Mouse (Mus musculus) bone marrow macrophage, adult 2 months (primary cell): ENCODE data around the gene Eef1a1. TPM values are rescaled to one million over a fixed set of nuclear protein-coding genes. Genes with fewer than 3 reads are reported as not detected.

Experiments
- H3K27ac ChIP-seq: 2 replicates; pipeline ENCODE4 v1.5.1; 2012; ENCODE audit warnings: low read depth, low read length; ENCODE audit not compliant: insufficient read depth
- H3K4me1 ChIP-seq: 2 replicates; pipeline ENCODE4 v1.6.1; 2012; ENCODE audit warnings: low read length; ENCODE audit not compliant: control insufficient read depth, insufficient read depth
- H3K4me3 ChIP-seq: 2 replicates; pipeline ENCODE4 v1.5.1; 2012; ENCODE audit warnings: mild to moderate bottlenecking, low read length, moderate library complexity; ENCODE audit not compliant: insufficient read depth
- CTCF ChIP-seq: IDR thresholded peaks from 2 replicates; pipeline ENCODE4 v1.5.1; 2012; ENCODE audit warnings: low read depth, mild to moderate bottlenecking, low read length, moderate library complexity
- POLR2A ChIP-seq: IDR thresholded peaks from 2 replicates; pipeline ENCODE4 v1.6.1; 2012; ENCODE audit warnings: mild to moderate bottlenecking, low read depth, low read length, borderline replicate concordance
- polyA plus RNA-seq: library from polyadenylated mRNA; stranded (reverse); fragments of >200 nt; gene quantifications from 2 replicates; pipeline ENCODE4 v1.2.4, GENCODE M21; 2012; ENCODE audit not compliant: missing spikeins, insufficient read depth, insufficient read length

The Eef1a1 gene
- 5,836 and 6,850 TPM in 2 replicates for polyA plus RNA-seq

- peak within 1 kb of the TSS; percentile 71 for H3K4me3 ChIP-seq
- H3K27ac ChIP-seq: peak within 1 kb of the TSS; percentile 74
- TF ChIP-seq POLR2A: no peak
- TF ChIP-seq CTCF: no peak
- H3K4me1 ChIP-seq: peaks cover 8% of the 10 kb centered on the region
Measured at GRCm38 (mm10) chr9:78488890-78489420, at the start of gene Eef1a1. TSS of gene Eef1a1 (minus strand) at chr9:78489151.

DNA sequence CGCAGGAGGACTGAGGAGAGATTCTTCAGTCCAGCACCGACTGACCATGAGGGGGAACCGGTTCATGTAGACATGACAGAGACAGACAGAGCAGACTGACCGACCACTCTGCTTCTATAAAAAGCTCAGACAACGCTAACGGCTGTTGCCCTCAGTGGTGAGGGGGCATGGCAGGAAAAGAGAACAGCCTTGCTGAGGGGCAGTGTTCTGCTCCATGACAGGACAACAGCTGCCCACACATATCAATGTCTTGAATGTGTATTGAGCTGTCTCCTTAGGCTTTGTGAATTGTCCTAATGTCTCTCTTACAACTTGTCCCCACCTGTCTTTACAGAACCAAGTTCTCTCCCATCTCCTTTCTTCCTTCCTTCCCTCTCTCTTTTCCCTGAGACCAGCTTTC lies 49.5 kb upstream of the Eef1a1 start:
- H3K4me3 ChIP-seq: no peak overlapping the region
- TF ChIP-seq CTCF (no peak), POLR2A (no peak)
- peaks cover 6% of the 10 kb centered on the region for H3K4me1 ChIP-seq
- no peak overlapping the region for H3K27ac ChIP-seq

- H3K4me3 ChIP-seq: no peak overlapping the region
- TF ChIP-seq POLR2A (no peak), CTCF (no peak)
Measured at GRCm38 (mm10) chr9:78537154-78537873, 48.4 kb upstream of the Eef1a1 start.

DNA sequence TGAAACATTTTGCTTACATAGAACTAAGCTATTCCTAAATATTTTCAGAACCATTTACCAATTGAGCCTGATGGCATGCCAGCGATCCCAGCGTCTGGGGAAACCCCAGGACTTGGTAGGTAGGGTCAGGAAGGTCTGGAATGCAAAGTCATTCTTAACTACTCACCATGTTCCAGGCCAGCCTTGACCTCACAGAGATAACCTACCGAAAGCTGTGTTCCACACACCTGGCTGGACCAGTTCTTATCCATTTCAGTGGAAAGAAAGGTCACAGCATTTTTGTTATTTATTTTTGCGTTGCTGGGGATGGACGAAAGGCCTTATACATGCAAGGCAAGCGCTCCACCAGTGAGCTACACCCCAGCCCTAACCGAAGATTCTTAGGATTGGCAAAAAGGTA lies 45.7 kb upstream of the Eef1a1 start:
- TF ChIP-seq CTCF: no peak
- no peak for TF ChIP-seq POLR2A

More at GRCm38 (mm10) chr9:78537154-78537873, 48.4 kb upstream of the Eef1a1 start:
- peaks cover 14% of the 10 kb centered on the region for H3K4me1 ChIP-seq
- H3K27ac ChIP-seq: no peak overlapping the region

GRCm38 (mm10) chr9:78533296-78533935 lies 44.5 kb upstream of the Eef1a1 start:
- Histone ChIP-seq H3K4me1 (peaks cover 28% of the 10 kb centered on the region), H3K4me3 (peak overlapping the region; percentile 34), H3K27ac (peak overlapping the region; percentile 83)
- no peak for TF ChIP-seq POLR2A
- no peak for TF ChIP-seq CTCF

More for the DNA sequence above, 45.7 kb upstream of the Eef1a1 start:
- peaks cover 23% of the 10 kb centered on the region for H3K4me1 ChIP-seq
- no peak overlapping the region for H3K4me3 ChIP-seq
- no peak overlapping the region for H3K27ac ChIP-seq

DNA sequence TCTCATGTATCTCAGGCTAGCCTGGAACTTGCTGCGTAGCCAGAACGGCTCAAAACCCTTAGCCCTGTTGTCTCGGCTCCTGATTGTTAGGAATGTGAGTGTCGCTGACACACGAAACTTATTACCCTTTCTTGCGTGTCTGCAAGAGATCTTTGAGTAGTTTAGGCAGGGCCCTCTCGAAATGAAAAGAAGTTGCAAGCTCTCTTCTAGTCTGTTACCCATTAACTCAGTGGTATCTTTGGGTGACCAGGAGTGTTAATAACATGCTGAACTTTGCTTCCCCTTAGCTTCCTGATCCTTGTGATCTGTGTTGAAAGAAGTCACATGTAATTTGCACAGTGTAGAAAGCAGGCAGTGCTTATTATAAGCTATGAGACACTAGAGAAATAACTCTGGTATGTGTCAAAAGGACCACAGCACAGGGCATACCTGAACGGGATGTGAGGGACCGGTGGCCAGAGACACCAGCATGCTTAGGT lies 43.4 kb upstream of the Eef1a1 start:
- peak overlapping the region; percentile 83 for H3K27ac ChIP-seq
- TF ChIP-seq POLR2A (no peak), CTCF (no peak)

GRCm38 (mm10) chr9:78531816-78532215 lies 42.9 kb upstream of the Eef1a1 start:
- TF ChIP-seq POLR2A (no peak), CTCF (no peak)
- H3K27ac ChIP-seq: peak overlapping the region; percentile 83
- no peak overlapping the region for H3K4me3 ChIP-seq
- H3K4me1 ChIP-seq: peaks cover 31% of the 10 kb centered on the region

More for the DNA sequence above, 43.4 kb upstream of the Eef1a1 start:
- Histone ChIP-seq H3K4me3 (no peak overlapping the region), H3K4me1 (peaks cover 30% of the 10 kb centered on the region)

- H3K4me3 ChIP-seq: peak overlapping the region; percentile 60
- no peak for TF ChIP-seq POLR2A
- TF ChIP-seq CTCF: peak; percentile 76
- H3K27ac ChIP-seq: peak overlapping the region; percentile 98
- H3K4me1 ChIP-seq: peaks cover 34% of the 10 kb centered on the region
Measured at GRCm38 (mm10) chr9:78527767-78528381, 38.9 kb upstream of the Eef1a1 start.

- TF ChIP-seq CTCF: peak; percentile 28; the same call in 1 of the 2 replicates
- TF ChIP-seq POLR2A: no peak
- Histone ChIP-seq H3K4me3 (peak overlapping the region; percentile 60), H3K27ac (peak overlapping the region; percentile 98)
Measured at GRCm38 (mm10) chr9:78527301-78527761, 38.4 kb upstream of the Eef1a1 start.

GRCm38 (mm10) chr9:78526206-78526605 lies 37.3 kb upstream of the Eef1a1 start:
- H3K27ac ChIP-seq: 0 out of 2 replicates have a peak overlapping the region, but pooled peaks have one; percentile 98
- TF ChIP-seq CTCF (no peak), POLR2A (no peak)
- H3K4me1 ChIP-seq: peaks cover 21% of the 10 kb centered on the region
- no peak overlapping the region for H3K4me3 ChIP-seq

More at GRCm38 (mm10) chr9:78527301-78527761, 38.4 kb upstream of the Eef1a1 start:
- H3K4me1 ChIP-seq: peaks cover 30% of the 10 kb centered on the region
